Mouse (Mus musculus) neural tube, embryonic 11.5 days (tissue): ENCODE measurements at regions not wholly inside any gene's neighbourhood (a gene's known extent, or its start where the extent isn't known, plus 50 kb on each side); places are given as distances from the start of the nearest gene placed in this dataset.
"Not testable (repeated sequence)": the region's sequence is repeated elsewhere in the genome, so short reads cannot be mapped to it uniquely, and the experiment has no call there.

Experiments used
- ATAC-seq: fragments of 200-750 bp; cut with Nextera tagmentation; 2 replicates; pipeline ENCODE4 v1.8.0; 2017; ENCODE audit warnings: moderate number of reproducible peaks, mild to moderate bottlenecking, moderate TSS enrichment, moderate library complexity; ENCODE audit not compliant: insufficient read depth, low FRiP score, low TSS enrichment
- DNase-seq: peaks from one replicate; pipeline ENCODE4 v3.0.0-alpha.2; 2015; ENCODE audit warnings: low spot score
- H3K27ac ChIP-seq: fragments of 300-500 bp; sonication (generic); 2 replicates; pipeline ENCODE4 v1.5.1; 2014; ENCODE audit warnings: low read depth, mild to moderate bottlenecking, low read length
- H3K27me3 ChIP-seq: fragments of 300-500 bp; sonication (generic); 2 replicates; pipeline ENCODE4 v1.6.1; 2014; ENCODE audit warnings: mild to moderate bottlenecking, low read length, mixed read lengths; ENCODE audit not compliant: control insufficient read depth, insufficient read depth
- H3K36me3 ChIP-seq: fragments of 300-500 bp; sonication (generic); 2 replicates; pipeline ENCODE4 v1.6.1; 2014; ENCODE audit warnings: mild to moderate bottlenecking, low read length, moderate library complexity, mixed read lengths; ENCODE audit not compliant: control insufficient read depth, insufficient read depth
- H3K4me1 ChIP-seq: fragments of 300-500 bp; sonication (generic); 2 replicates; pipeline ENCODE4 v1.6.1; 2014; ENCODE audit warnings: low read length, mixed read lengths; ENCODE audit not compliant: control insufficient read depth, insufficient read depth
- H3K4me2 ChIP-seq: fragments of 300-500 bp; sonication (generic); 2 replicates; pipeline ENCODE4 v1.6.1; 2014; ENCODE audit warnings: low read depth, mild to moderate bottlenecking, moderate library complexity
- H3K4me3 ChIP-seq: fragments of 300-500 bp; sonication (generic); 2 replicates; pipeline ENCODE4 v1.5.1; 2014; ENCODE audit warnings: low read depth, low read length
- H3K9ac ChIP-seq: fragments of 300-500 bp; sonication (generic); 2 replicates; pipeline ENCODE4 v1.6.1; 2014; ENCODE audit warnings: mild to moderate bottlenecking, low read length
- H3K9me3 ChIP-seq: fragments of 300-500 bp; sonication (generic); 2 replicates; pipeline ENCODE4 v1.6.1; 2016; ENCODE audit warnings: low read length; ENCODE audit not compliant: control insufficient read depth
- WGBS: fragments of 180-500 bp; shearing (Covaris S2); extraction: QIAGEN DNeasy Blood & Tissue Kit; methylation state at CpG from one replicate; pipeline ENCODE4 v1.1.7; 2014; 5-methylcytosine and 5-hydroxymethylcytosine counted together

- Histone ChIP-seq H3K4me3 (no peak overlapping the region), H3K27ac (no peak overlapping the region), H3K9me3 (no peaks in the 10 kb centered on the region), H3K4me1 (no peaks in the 10 kb centered on the region), H3K9ac (no peak overlapping the region), H3K36me3 (no peaks in the 10 kb centered on the region), H3K4me2 (no peak overlapping the region), H3K27me3 (no peaks in the 10 kb centered on the region)
- no peak for DNase-seq
- ATAC-seq, result no peak
These were observed 79.9 kb upstream of the Thpo start for GRCm38 (mm10) chr16:20814240-20814639.

- not testable (repeated sequence) for DNase-seq, H3K27ac ChIP-seq, H3K9me3 ChIP-seq, H3K27me3 ChIP-seq, H3K4me2 ChIP-seq, H3K36me3 ChIP-seq, H3K4me1 ChIP-seq, H3K9ac ChIP-seq, ATAC-seq, H3K4me3 ChIP-seq
- 78% methylated on average over 5 of the region's 5 CpGs for WGBS
These were observed 77.7 kb upstream of the Thpo start for GRCm38 (mm10) chr16:20812025-20812424.

DNA sequence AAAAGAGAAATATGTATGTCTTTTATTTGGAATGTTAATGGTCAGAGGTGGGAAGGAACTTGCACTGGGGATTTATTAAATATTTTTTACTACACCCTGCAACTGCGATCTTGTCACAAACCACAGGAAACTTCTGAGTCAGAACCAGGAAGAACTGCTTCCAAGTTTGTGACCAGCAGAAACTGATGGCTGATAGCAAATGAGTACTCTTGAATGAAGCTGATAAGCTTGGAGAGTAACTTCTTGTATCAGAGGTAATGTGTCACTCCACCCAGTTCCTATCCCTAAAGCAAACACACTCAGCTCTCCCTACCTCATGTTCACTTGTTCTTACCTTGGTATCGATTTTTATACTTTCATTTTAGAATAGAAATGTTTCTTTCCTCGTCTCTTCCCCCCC lies 76.0 kb upstream of the Thpo start:
- no peaks in the 10 kb centered on the region for H3K4me1 ChIP-seq
- H3K4me2 ChIP-seq, result no peak overlapping the region
- DNase-seq, result no peak
- no peak overlapping the region for H3K9ac ChIP-seq
- H3K36me3 ChIP-seq, result no peaks in the 10 kb centered on the region
- H3K4me3 ChIP-seq, result no peak overlapping the region
- H3K9me3 ChIP-seq, result no peaks in the 10 kb centered on the region
- no peak overlapping the region for H3K27ac ChIP-seq
- no peaks in the 10 kb centered on the region for H3K27me3 ChIP-seq
- ATAC-seq, result no peak
- WGBS, result 78% methylated on average over 3 of the region's 3 CpGs

GRCm38 (mm10) chr16:20808263-20808662 lies 74.0 kb upstream of the Thpo start:
- no peak overlapping the region for H3K9ac ChIP-seq
- H3K9me3 ChIP-seq, result no peaks in the 10 kb centered on the region
- H3K4me2 ChIP-seq, result no peak overlapping the region
- WGBS, result 87% methylated on average over 2 of the region's 2 CpGs
- DNase-seq (no peak), ATAC-seq (no peak)
- H3K27ac ChIP-seq, result no peak overlapping the region
- H3K27me3 ChIP-seq, result no peaks in the 10 kb centered on the region
- no peaks in the 10 kb centered on the region for H3K36me3 ChIP-seq
- no peak overlapping the region for H3K4me3 ChIP-seq
- H3K4me1 ChIP-seq, result peaks cover 7% of the 10 kb centered on the region; the same call in 1 of the 2 replicates

DNA sequence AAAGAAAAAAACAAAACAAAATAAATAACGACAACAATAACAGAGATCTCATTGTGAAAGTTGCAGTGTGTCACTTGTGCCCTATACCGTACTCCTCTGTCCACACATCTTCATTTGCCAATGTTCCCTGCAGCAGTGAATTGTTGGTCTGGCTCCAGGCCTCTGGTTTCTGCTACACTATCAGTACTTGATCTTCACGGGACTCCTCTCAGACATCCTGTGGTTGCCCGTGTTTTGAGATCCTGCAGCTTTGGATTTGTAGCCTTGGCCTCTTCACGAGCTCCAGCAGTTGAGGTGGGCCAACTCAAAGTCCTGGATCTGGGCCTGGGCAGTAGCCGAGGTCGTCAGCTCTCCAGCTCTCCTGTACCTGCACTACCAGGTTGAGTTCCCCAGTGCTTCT lies 72.4 kb upstream of the Thpo start:
- no peak overlapping the region for H3K4me3 ChIP-seq
- no peaks in the 10 kb centered on the region for H3K9me3 ChIP-seq
- H3K36me3 ChIP-seq, result no peaks in the 10 kb centered on the region
- H3K4me1 ChIP-seq, result peaks cover 7% of the 10 kb centered on the region; the same call in 1 of the 2 replicates
- H3K27ac ChIP-seq, result no peak overlapping the region
- no peaks in the 10 kb centered on the region for H3K27me3 ChIP-seq
- 90% methylated on average over 7 of the region's 7 CpGs for WGBS
- no peak for ATAC-seq
- no peak for DNase-seq
- no peak overlapping the region for H3K9ac ChIP-seq
- no peak overlapping the region for H3K4me2 ChIP-seq

DNA sequence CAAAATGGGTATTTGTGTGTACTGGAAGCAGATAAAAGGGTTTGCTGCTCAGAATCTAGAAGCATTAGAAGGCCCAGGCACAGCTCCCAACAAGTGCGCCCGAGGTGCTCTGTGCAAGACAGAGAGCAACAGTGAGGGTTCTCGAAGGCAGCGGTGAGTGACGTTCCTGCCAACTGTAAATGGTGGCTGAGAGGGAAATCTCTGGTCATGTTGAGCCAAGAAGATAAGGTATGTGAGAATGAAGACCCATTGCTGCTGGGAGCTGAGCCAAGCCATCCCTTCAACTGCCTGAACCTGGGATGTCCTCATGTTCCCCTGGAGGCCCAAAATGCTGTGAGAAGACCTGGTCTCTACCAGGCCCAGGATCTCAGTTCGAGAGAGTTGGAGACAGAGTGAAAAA lies 71.5 kb upstream of the Thpo start:
- Histone ChIP-seq H3K27me3 (no peaks in the 10 kb centered on the region), H3K4me1 (peaks cover 7% of the 10 kb centered on the region; the same call in 1 of the 2 replicates), H3K4me3 (no peak overlapping the region), H3K4me2 (no peak overlapping the region), H3K9ac (no peak overlapping the region), H3K36me3 (no peaks in the 10 kb centered on the region), H3K27ac (no peak overlapping the region), H3K9me3 (no peaks in the 10 kb centered on the region)
- DNase-seq, result no peak
- 81% methylated on average over 6 of the region's 6 CpGs for WGBS
- no peak for ATAC-seq

DNA sequence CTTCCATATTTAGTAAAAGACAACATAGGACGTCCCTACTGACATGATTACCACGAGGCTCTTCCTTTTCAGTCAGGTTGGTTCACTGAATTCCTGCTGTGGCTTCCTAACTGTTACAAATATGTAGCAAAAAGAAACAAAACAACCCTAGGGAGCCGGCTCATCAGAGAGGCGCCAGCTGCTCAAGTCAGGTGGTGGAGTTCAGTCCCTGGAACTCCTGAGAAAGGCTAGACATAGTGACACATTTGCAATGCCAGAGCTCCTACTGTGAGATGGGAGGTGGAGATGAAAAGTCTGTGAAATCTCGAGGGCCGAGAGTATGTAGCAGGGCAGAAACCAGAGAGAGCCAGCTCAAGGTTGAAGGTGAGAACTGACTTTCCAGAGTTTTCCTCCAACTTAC lies 70.8 kb upstream of the Thpo start:
- Histone ChIP-seq H3K4me3 (no peak overlapping the region), H3K27me3 (no peaks in the 10 kb centered on the region), H3K9me3 (no peaks in the 10 kb centered on the region), H3K4me1 (peaks cover 7% of the 10 kb centered on the region; the same call in 1 of the 2 replicates), H3K36me3 (no peaks in the 10 kb centered on the region), H3K9ac (peak overlapping the region; percentile 58; the same call in 1 of the 2 replicates), H3K27ac (no peak overlapping the region), H3K4me2 (peak overlapping the region; percentile 68)
- DNase-seq (peak; percentile 37), ATAC-seq (0 out of 2 replicates have a peak, but pooled peaks have one; percentile 24)
- WGBS, result 12% methylated on average over 6 of the region's 6 CpGs

- Histone ChIP-seq H3K9ac (peak overlapping the region; percentile 58), H3K4me2 (peak overlapping the region; percentile 68), H3K27me3 (no peaks in the 10 kb centered on the region), H3K9me3 (no peaks in the 10 kb centered on the region), H3K27ac (no peak overlapping the region), H3K36me3 (no peaks in the 10 kb centered on the region), H3K4me3 (peak overlapping the region; percentile 34), H3K4me1 (peaks cover 7% of the 10 kb centered on the region; the same call in 1 of the 2 replicates)
- WGBS, result 6% methylated on average over 9 of the region's 10 CpGs
- DNase-seq (peak; percentile 83), ATAC-seq (peak; percentile 73)
These were observed 70.3 kb upstream of the Thpo start for GRCm38 (mm10) chr16:20804601-20805017.

GRCm38 (mm10) chr16:20803278-20803930 lies 69.1 kb upstream of the Thpo start:
- 77% methylated on average over 7 of the region's 7 CpGs for WGBS
- H3K27ac ChIP-seq, result no peak overlapping the region

More at GRCm38 (mm10) chr16:20803278-20803930, 69.1 kb upstream of the Thpo start:
- no peak for ATAC-seq
- Histone ChIP-seq H3K27me3 (no peaks in the 10 kb centered on the region), H3K36me3 (no peaks in the 10 kb centered on the region), H3K4me2 (no peak overlapping the region), H3K9me3 (no peaks in the 10 kb centered on the region), H3K4me3 (no peak overlapping the region), H3K4me1 (peaks cover 7% of the 10 kb centered on the region; the same call in 1 of the 2 replicates), H3K9ac (no peak overlapping the region)
- no peak for DNase-seq
